Mouse (Mus musculus): ENCODE measurements at regions not wholly inside any gene's neighbourhood (a gene's known extent, or its start where the extent isn't known, plus 50 kb on each side); places are given as distances from the start of the nearest gene placed in this dataset.

DNA sequence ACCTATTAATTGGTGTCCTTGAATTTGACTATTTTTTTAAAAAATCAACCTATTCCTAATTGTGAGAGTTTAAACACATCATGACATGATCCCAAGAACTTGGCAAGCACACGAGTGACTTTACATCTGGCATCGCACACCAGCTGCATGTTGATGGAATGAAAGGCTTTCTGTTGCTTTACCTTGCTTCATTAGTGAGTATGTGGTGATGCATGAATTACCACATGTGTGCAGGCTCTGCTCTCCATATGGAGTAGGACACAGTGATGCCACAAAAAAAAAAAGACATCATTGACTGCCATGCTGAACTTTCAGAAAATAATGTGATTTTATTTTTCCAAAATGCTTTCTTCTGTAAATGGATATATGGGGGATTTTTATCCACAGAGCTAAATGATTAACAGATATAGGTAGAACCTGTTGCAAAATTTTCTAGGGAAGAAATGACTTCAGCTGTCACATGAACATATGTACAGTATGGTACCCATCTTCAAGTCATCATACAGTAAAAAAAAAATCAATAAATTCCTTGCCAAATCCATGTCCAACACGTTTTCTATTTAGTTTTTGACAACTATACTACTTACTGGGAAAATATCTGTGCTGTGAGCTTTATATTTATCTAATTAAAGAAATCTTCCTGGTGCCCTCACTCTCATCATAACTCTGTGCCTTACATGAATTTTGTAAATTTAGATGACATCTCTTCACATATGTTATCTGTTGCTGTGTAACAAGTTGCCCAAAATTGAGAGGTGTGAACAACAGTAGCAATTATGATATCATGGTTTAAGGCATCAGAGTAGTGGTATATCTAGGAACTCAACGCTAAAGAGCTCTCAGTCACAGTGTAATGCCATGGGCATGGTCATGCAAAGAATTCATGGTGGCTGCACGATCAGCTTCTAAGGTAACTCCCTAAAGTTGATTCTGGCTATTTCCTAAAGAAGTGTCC, 84.0 kb upstream of the Arrdc3 start:
- Histone ChIP-seq H3K36me3 (ENCODE audit: insufficient read depth) (no peaks in the 10 kb centered on the region), H3K4me1 (ENCODE audit: insufficient read depth) (no peaks in the 10 kb centered on the region), H3K4me2 (no peak overlapping the region), H3K4me3 (ENCODE audit: low read depth, low read length) (no peak overlapping the region), H3K27me3 (ENCODE audit: insufficient read depth, low read length) (no peaks in the 10 kb centered on the region), H3K27ac (ENCODE audit: low read depth) (no peak overlapping the region), H3K9ac (no peak overlapping the region), H3K9me3 (ENCODE audit: low read depth, low read length) (no peaks in the 10 kb centered on the region)
- no peak for DNase-seq
- 73% methylated on average over 5 of the region's 5 CpGs for WGBS
- no peak for TF ChIP-seq CTCF (IDR thresholded peaks at IDR 0.05; ENCODE audit: low read depth)
- ATAC-seq (ENCODE audit: insufficient read depth), result no peak

DNA sequence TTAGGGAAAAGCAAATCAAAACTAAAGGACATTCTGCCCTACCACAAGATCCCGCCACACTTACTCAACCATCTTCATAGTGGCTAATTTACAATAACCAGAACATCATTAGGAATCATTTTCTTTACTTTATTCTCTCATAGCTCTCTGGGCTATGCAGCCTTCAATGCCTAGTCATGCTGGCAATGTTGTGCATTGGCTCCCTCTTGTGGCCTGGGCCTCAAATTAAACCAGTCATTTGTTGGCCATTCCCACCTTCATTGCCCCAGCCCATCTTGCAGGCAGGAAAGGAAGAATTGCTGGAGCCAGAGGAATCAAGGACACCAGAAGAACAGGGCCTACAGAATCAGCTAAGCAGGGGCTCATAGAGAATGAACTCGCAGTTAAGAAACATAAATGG, 77.0 kb upstream of the Arrdc3 start:
- H3K9ac ChIP-seq, result no peak overlapping the region
- DNase-seq (peak; percentile 82), ATAC-seq (ENCODE audit: insufficient read depth) (peak; percentile 68; the same call in 1 of the 2 replicates)
- H3K9me3 ChIP-seq (ENCODE audit: low read depth, low read length), result no peaks in the 10 kb centered on the region
- WGBS, result 31% methylated on average over 2 of the region's 2 CpGs
- no peak overlapping the region for H3K4me2 ChIP-seq
- TF ChIP-seq CTCF (IDR thresholded peaks at IDR 0.05; ENCODE audit: low read depth), result peak; percentile 73
- no peak overlapping the region for H3K4me3 ChIP-seq (ENCODE audit: low read depth, low read length)
- H3K4me1 ChIP-seq (ENCODE audit: insufficient read depth), result no peaks in the 10 kb centered on the region
- no peaks in the 10 kb centered on the region for H3K36me3 ChIP-seq (ENCODE audit: insufficient read depth)
- H3K27me3 ChIP-seq (ENCODE audit: insufficient read depth, low read length), result no peaks in the 10 kb centered on the region
- H3K27ac ChIP-seq (ENCODE audit: low read depth), result no peak overlapping the region

DNA sequence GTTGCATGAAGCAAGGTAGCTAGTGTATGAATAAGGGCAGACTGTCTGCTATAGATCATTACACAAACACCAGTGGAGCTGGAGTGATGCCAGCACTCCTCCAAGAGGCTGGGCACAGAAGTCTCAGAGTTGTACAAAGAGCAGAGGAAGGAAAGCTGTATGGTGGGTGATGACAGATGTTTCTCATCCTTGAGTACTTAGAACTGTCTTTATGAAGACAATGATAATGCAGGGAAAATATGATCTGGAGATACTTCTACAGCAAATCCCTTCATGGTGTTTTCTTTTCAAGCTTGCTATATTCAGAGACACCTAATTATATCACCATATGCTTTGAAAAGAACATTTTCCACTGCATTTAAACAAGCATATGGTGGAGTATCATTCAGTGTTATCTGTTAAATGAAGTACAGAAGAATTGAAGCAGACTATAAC, 56.1 kb upstream of the Arrdc3 start:
- Histone ChIP-seq H3K4me2 (no peak overlapping the region), H3K27me3 (ENCODE audit: insufficient read depth, low read length) (no peaks in the 10 kb centered on the region), H3K4me1 (ENCODE audit: insufficient read depth) (no peaks in the 10 kb centered on the region), H3K9ac (no peak overlapping the region), H3K36me3 (ENCODE audit: insufficient read depth) (no peaks in the 10 kb centered on the region), H3K27ac (ENCODE audit: low read depth) (no peak overlapping the region), H3K9me3 (ENCODE audit: low read depth, low read length) (no peaks in the 10 kb centered on the region), H3K4me3 (ENCODE audit: low read depth, low read length) (no peak overlapping the region)
- TF ChIP-seq CTCF (IDR thresholded peaks at IDR 0.05; ENCODE audit: low read depth), result no peak
- DNase-seq (peak; percentile 80), ATAC-seq (ENCODE audit: insufficient read depth) (peak; percentile 96)
